Mouse (Mus musculus): Measurements from ENCODE around the gene Rbms3. TPM values are rescaled to one million over a fixed set of nuclear protein-coding genes. Genes with fewer than 3 reads are reported as not detected.

Gene Rbms3
- 44.5 and 50.9 TPM in 2 replicates for polyA plus RNA-seq (2015; fragmentation: Nextera tagmentation; extraction: Ambion mirVana)

GRCm38 (mm10) chr9:117629771-117630170, at the start of gene Rbms3:
Gene Rbms3 (minus strand): TSS chr9:117629913.
- WGBS: 61% methylated on average over 9 of the region's 9 CpGs
- Histone ChIP-seq H3K9ac (ENCODE audit: low read depth, low read length) (no peak within 1 kb of the TSS), H3K27me3 (ENCODE audit: insufficient read depth, low read length) (no peaks in the 10 kb centered on the region), H3K4me3 (replicated peaks; ENCODE audit: low read depth, low read length) (no peak within 1 kb of the TSS), H3K36me3 (ENCODE audit: insufficient read depth, low read length) (no peaks in the 10 kb centered on the region), H3K4me1 (replicated peaks; ENCODE audit: insufficient read depth, low read length) (no peaks in the 10 kb centered on the region), H3K4me2 (ENCODE audit: low read length) (no peak within 1 kb of the TSS), H3K27ac (no peak within 1 kb of the TSS), H3K9me3 (replicated peaks; ENCODE audit: low read length) (no peaks in the 10 kb centered on the region)
- DNase-seq (ENCODE audit: low spot score) (no peak), ATAC-seq (replicated peaks; ENCODE audit: low FRiP score, low read depth) (no peak)
- no peak for TF ChIP-seq CTCF (IDR thresholded peaks at IDR 0.05; ENCODE audit: low read depth)

GRCm38 (mm10) chr9:117673311-117673710, 43.6 kb upstream of the Rbms3 start:
- ATAC-seq (replicated peaks; ENCODE audit: low FRiP score, low read depth) (no peak), DNase-seq (ENCODE audit: low spot score) (no peak)
- H3K4me2 ChIP-seq (ENCODE audit: low read length): no peak overlapping the region
- H3K4me1 ChIP-seq (replicated peaks; ENCODE audit: insufficient read depth, low read length): no peaks in the 10 kb centered on the region
- H3K9ac ChIP-seq (ENCODE audit: low read depth, low read length): no peak overlapping the region
- H3K36me3 ChIP-seq (ENCODE audit: insufficient read depth, low read length): no peaks in the 10 kb centered on the region
- no peak overlapping the region for H3K4me3 ChIP-seq (replicated peaks; ENCODE audit: low read depth, low read length)
- no peaks in the 10 kb centered on the region for H3K27me3 ChIP-seq (ENCODE audit: insufficient read depth, low read length)
- H3K9me3 ChIP-seq (replicated peaks; ENCODE audit: low read length): no peaks in the 10 kb centered on the region
- H3K27ac ChIP-seq: no peak overlapping the region
- no peak for TF ChIP-seq CTCF (IDR thresholded peaks at IDR 0.05; ENCODE audit: low read depth)
- WGBS: 82% methylated on average over 5 of the region's 5 CpGs

GRCm38 (mm10) chr9:117654626-117655025, 24.9 kb upstream of the Rbms3 start:
- Histone ChIP-seq H3K4me1 (replicated peaks; ENCODE audit: insufficient read depth, low read length) (no peaks in the 10 kb centered on the region), H3K4me3 (replicated peaks; ENCODE audit: low read depth, low read length) (no peak overlapping the region)
- no peak for TF ChIP-seq CTCF (IDR thresholded peaks at IDR 0.05; ENCODE audit: low read depth)

GRCm38 (mm10) chr9:117653641-117654040, 23.9 kb upstream of the Rbms3 start:
- H3K27me3 ChIP-seq (ENCODE audit: insufficient read depth, low read length): no peaks in the 10 kb centered on the region
- TF ChIP-seq CTCF (IDR thresholded peaks at IDR 0.05; ENCODE audit: low read depth): no peak
- WGBS: 52% methylated on average over 5 of the region's 5 CpGs
- DNase-seq (ENCODE audit: low spot score): peak; percentile 85
- no peak for ATAC-seq (replicated peaks; ENCODE audit: low FRiP score, low read depth)
- no peak overlapping the region for H3K4me3 ChIP-seq (replicated peaks; ENCODE audit: low read depth, low read length)
- H3K4me2 ChIP-seq (ENCODE audit: low read length): no peak overlapping the region
- H3K9me3 ChIP-seq (replicated peaks; ENCODE audit: low read length): no peaks in the 10 kb centered on the region
- H3K36me3 ChIP-seq (ENCODE audit: insufficient read depth, low read length): no peaks in the 10 kb centered on the region
- H3K9ac ChIP-seq (ENCODE audit: low read depth, low read length): no peak overlapping the region
- no peaks in the 10 kb centered on the region for H3K4me1 ChIP-seq (replicated peaks; ENCODE audit: insufficient read depth, low read length)
- no peak overlapping the region for H3K27ac ChIP-seq

More at GRCm38 (mm10) chr9:117654626-117655025, 24.9 kb upstream of the Rbms3 start:
- H3K9me3 ChIP-seq (replicated peaks; ENCODE audit: low read length): no peaks in the 10 kb centered on the region
- no peaks in the 10 kb centered on the region for H3K27me3 ChIP-seq (ENCODE audit: insufficient read depth, low read length)
- DNase-seq (ENCODE audit: low spot score) (peak; percentile 43), ATAC-seq (replicated peaks; ENCODE audit: low FRiP score, low read depth) (no peak)
- no peak overlapping the region for H3K4me2 ChIP-seq (ENCODE audit: low read length)
- H3K27ac ChIP-seq: no peak overlapping the region
- no peak overlapping the region for H3K9ac ChIP-seq (ENCODE audit: low read depth, low read length)
- H3K36me3 ChIP-seq (ENCODE audit: insufficient read depth, low read length): no peaks in the 10 kb centered on the region
- WGBS: 76% methylated on average over 2 of the region's 2 CpGs

- TF ChIP-seq CTCF (IDR thresholded peaks at IDR 0.05; ENCODE audit: low read depth): no peak
These were observed 16.4 kb upstream of the Rbms3 start for GRCm38 (mm10) chr9:117646131-117646530.

GRCm38 (mm10) chr9:117641090-117641782, 11.5 kb upstream of the Rbms3 start:
- no peak overlapping the region for H3K4me3 ChIP-seq (replicated peaks; ENCODE audit: low read depth, low read length)
- H3K36me3 ChIP-seq (ENCODE audit: insufficient read depth, low read length): no peaks in the 10 kb centered on the region
- H3K27ac ChIP-seq: no peak overlapping the region
- DNase-seq (ENCODE audit: low spot score) (peak; percentile 19), ATAC-seq (replicated peaks; ENCODE audit: low FRiP score, low read depth) (peak; percentile 69)
- no peak overlapping the region for H3K4me2 ChIP-seq (ENCODE audit: low read length)
- H3K27me3 ChIP-seq (ENCODE audit: insufficient read depth, low read length): no peaks in the 10 kb centered on the region
- no peaks in the 10 kb centered on the region for H3K4me1 ChIP-seq (replicated peaks; ENCODE audit: insufficient read depth, low read length)
- no peak overlapping the region for H3K9ac ChIP-seq (ENCODE audit: low read depth, low read length)
- 71% methylated on average over 4 of the region's 4 CpGs for WGBS
- no peak for TF ChIP-seq CTCF (IDR thresholded peaks at IDR 0.05; ENCODE audit: low read depth)
- no peaks in the 10 kb centered on the region for H3K9me3 ChIP-seq (replicated peaks; ENCODE audit: low read length)

More at GRCm38 (mm10) chr9:117646131-117646530, 16.4 kb upstream of the Rbms3 start:
- 91% methylated on average over 2 of the region's 2 CpGs for WGBS
- no peak for ATAC-seq (replicated peaks; ENCODE audit: low FRiP score, low read depth)
- no peaks in the 10 kb centered on the region for H3K4me1 ChIP-seq (replicated peaks; ENCODE audit: insufficient read depth, low read length)
- H3K27me3 ChIP-seq (ENCODE audit: insufficient read depth, low read length): no peaks in the 10 kb centered on the region
- no peaks in the 10 kb centered on the region for H3K9me3 ChIP-seq (replicated peaks; ENCODE audit: low read length)
- H3K4me3 ChIP-seq (replicated peaks; ENCODE audit: low read depth, low read length): no peak overlapping the region
- no peak for DNase-seq (ENCODE audit: low spot score)
- H3K36me3 ChIP-seq (ENCODE audit: insufficient read depth, low read length): no peaks in the 10 kb centered on the region
- no peak overlapping the region for H3K27ac ChIP-seq
- no peak overlapping the region for H3K9ac ChIP-seq (ENCODE audit: low read depth, low read length)
- H3K4me2 ChIP-seq (ENCODE audit: low read length): no peak overlapping the region

Measured in kidney, postnatal 0 days (tissue).